Mouse (Mus musculus) heart, embryonic 11.5 days (tissue): Measurements from ENCODE around the gene Pamr1. TPM values are rescaled to one million over a fixed set of nuclear protein-coding genes. Genes with fewer than 3 reads are reported as not detected.

Experiments used
- ATAC-seq: fragments of 200-750 bp; cut with Nextera tagmentation; replicated peaks from 2 replicates; pipeline ENCODE4 v1.8.0; 2017; ENCODE audit warnings: moderate library complexity; ENCODE audit not compliant: insufficient number of reproducible peaks, low FRiP score, low TSS enrichment
- H3K27ac ChIP-seq: fragments of 300-500 bp; sonication (generic); 2 replicates; pipeline ENCODE4 v1.5.1; 2014; ENCODE audit warnings: mild to moderate bottlenecking, low read depth, low read length
- H3K27me3 ChIP-seq: fragments of 300-500 bp; sonication (generic); 2 replicates; pipeline ENCODE4 v1.6.1; 2014; ENCODE audit warnings: mild to moderate bottlenecking, low read length, mixed read lengths; ENCODE audit not compliant: control insufficient read depth, insufficient read depth
- H3K36me3 ChIP-seq: fragments of 300-500 bp; sonication (generic); 2 replicates; pipeline ENCODE4 v1.6.1; 2014; ENCODE audit warnings: mild to moderate bottlenecking, low read length, moderate library complexity, mixed read lengths; ENCODE audit not compliant: control insufficient read depth, insufficient read depth
- H3K4me1 ChIP-seq: fragments of 300-500 bp; sonication (generic); 2 replicates; pipeline ENCODE4 v1.6.1; 2014; ENCODE audit warnings: low read length; ENCODE audit not compliant: control insufficient read depth, insufficient read depth
- H3K4me2 ChIP-seq: fragments of 300-500 bp; sonication (generic); 2 replicates; pipeline ENCODE4 v1.6.1; 2014; ENCODE audit warnings: mild to moderate bottlenecking, moderate library complexity
- H3K4me3 ChIP-seq: fragments of 300-500 bp; sonication (generic); 2 replicates; pipeline ENCODE4 v1.5.1; 2014; ENCODE audit warnings: low read depth, low read length
- H3K9ac ChIP-seq: fragments of 300-500 bp; sonication (generic); 2 replicates; pipeline ENCODE4 v1.6.1; 2014; ENCODE audit warnings: mild to moderate bottlenecking, low read depth, low read length, moderate library complexity
- H3K9me3 ChIP-seq: fragments of 300-500 bp; sonication (generic); replicated peaks from 2 replicates; pipeline ENCODE4 v1.6.1; 2016; ENCODE audit warnings: low read length; ENCODE audit not compliant: control insufficient read depth
- WGBS: fragments of 180-500 bp; shearing (Covaris S2); extraction: QIAGEN DNeasy Blood & Tissue Kit; methylation state at CpG from one replicate; pipeline ENCODE4 v1.1.7; 2014; ENCODE audit not compliant: insufficient replicate concordance; 5-methylcytosine and 5-hydroxymethylcytosine counted together
- polyA plus RNA-seq: library from polyadenylated mRNA; unstranded; fragments of >200 nt; fragmentation: Nextera tagmentation; extraction: Ambion mirVana; gene quantifications from 2 replicates; pipeline ENCODE4 v1.2.1, GENCODE M21; 2014

Gene Pamr1
- polyA plus RNA-seq, 1 experiment from 2014 or later = 1.4 TPM

GRCm38 (mm10) chr2:102579248-102579647 lies 29.4 kb downstream of the Pamr1 start:
- WGBS = 78% methylated on average over 4 of the region's 4 CpGs
- no peak overlapping the region for H3K9ac ChIP-seq
- H3K27ac ChIP-seq = no peak overlapping the region
- no peak for ATAC-seq
- H3K27me3 ChIP-seq = no peaks in the 10 kb centered on the region
- H3K4me2 ChIP-seq = no peak overlapping the region
- H3K4me3 ChIP-seq = no peak overlapping the region
- no peaks in the 10 kb centered on the region for H3K36me3 ChIP-seq
- no peaks in the 10 kb centered on the region for H3K4me1 ChIP-seq
- H3K9me3 ChIP-seq = no peaks in the 10 kb centered on the region

DNA sequence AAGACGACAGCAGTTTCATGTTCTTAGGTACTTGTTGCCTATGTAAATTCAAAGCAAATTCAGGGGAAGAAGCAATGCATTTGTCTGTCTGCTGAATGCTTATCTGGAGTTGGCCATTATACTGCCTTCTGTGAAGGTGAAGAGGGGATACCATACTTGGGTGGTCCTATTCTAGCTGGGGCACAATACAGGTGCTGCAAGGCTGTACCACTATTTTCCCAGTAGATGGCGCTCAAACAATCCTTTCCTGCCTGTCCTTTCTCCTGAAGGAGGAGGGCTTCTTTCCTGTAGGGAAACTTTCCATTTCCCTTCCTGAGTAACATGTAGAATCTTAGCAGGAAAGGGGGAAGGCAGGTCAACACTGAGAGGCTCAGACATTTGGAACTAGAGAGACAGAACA lies 40.2 kb downstream of the Pamr1 start:
- WGBS = 34% methylated on average over 2 of the region's 2 CpGs
- Histone ChIP-seq H3K9me3 (no peaks in the 10 kb centered on the region), H3K4me2 (no peak overlapping the region), H3K4me1 (no peaks in the 10 kb centered on the region), H3K9ac (no peak overlapping the region), H3K27ac (no peak overlapping the region), H3K27me3 (no peaks in the 10 kb centered on the region), H3K4me3 (no peak overlapping the region), H3K36me3 (no peaks in the 10 kb centered on the region)
- no peak for ATAC-seq

DNA sequence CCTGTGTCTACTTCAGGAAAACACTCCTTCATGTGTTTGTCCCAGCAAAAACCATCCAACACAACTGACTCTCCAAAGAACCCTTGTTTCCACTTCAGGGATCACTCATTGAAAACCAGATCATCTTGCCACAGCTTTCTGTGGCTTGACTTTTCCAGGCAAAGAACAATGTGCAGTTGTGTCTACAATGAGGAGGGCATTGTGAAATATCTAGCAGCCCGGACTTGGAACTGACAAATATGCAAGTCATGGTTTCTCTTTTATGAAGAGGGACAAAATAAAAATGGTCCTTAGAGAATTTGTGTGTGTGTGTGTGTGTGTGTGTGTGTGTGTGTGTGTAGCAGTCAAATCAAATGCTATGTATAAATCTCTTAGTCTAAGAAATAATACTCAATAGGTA lies 44.7 kb downstream of the Pamr1 start:
- ATAC-seq = no peak
- Histone ChIP-seq H3K9me3 (no peaks in the 10 kb centered on the region), H3K27ac (no peak overlapping the region), H3K4me3 (no peak overlapping the region), H3K36me3 (no peaks in the 10 kb centered on the region), H3K4me2 (no peak overlapping the region), H3K9ac (no peak overlapping the region), H3K4me1 (0 out of 2 replicates have a peak, but pooled peaks cover 4% of the 10 kb centered on the region), H3K27me3 (no peaks in the 10 kb centered on the region)
- 75% methylated on average over 1 of the region's 1 CpGs for WGBS

GRCm38 (mm10) chr2:102595395-102596130 lies 45.8 kb downstream of the Pamr1 start:
- Histone ChIP-seq H3K9me3 (no peaks in the 10 kb centered on the region), H3K4me1 (0 out of 2 replicates have a peak, but pooled peaks cover 7% of the 10 kb centered on the region), H3K36me3 (no peaks in the 10 kb centered on the region), H3K27ac (no peak overlapping the region), H3K4me2 (no peak overlapping the region), H3K9ac (no peak overlapping the region), H3K4me3 (no peak overlapping the region), H3K27me3 (no peaks in the 10 kb centered on the region)
- no peak for ATAC-seq
- 83% methylated on average over 10 of the region's 10 CpGs for WGBS

GRCm38 (mm10) chr2:102598911-102599721 lies 49.3 kb downstream of the Pamr1 start:
- Histone ChIP-seq H3K4me2 (peak overlapping the region; percentile 45), H3K9me3 (no peaks in the 10 kb centered on the region), H3K9ac (no peak overlapping the region), H3K4me3 (no peak overlapping the region), H3K4me1 (0 out of 2 replicates have a peak, but pooled peaks cover 7% of the 10 kb centered on the region), H3K36me3 (no peaks in the 10 kb centered on the region), H3K27me3 (no peaks in the 10 kb centered on the region), H3K27ac (no peak overlapping the region)
- no peak for ATAC-seq
- 28% methylated on average over 2 of the region's 2 CpGs for WGBS

- no peak overlapping the region for H3K9ac ChIP-seq
- H3K4me2 ChIP-seq = no peak overlapping the region
- 74% methylated on average over 4 of the region's 4 CpGs for WGBS
- no peaks in the 10 kb centered on the region for H3K36me3 ChIP-seq
- H3K27ac ChIP-seq = no peak overlapping the region
- ATAC-seq = no peak
- H3K27me3 ChIP-seq = no peaks in the 10 kb centered on the region
- H3K4me1 ChIP-seq = 0 out of 2 replicates have a peak, but pooled peaks cover 7% of the 10 kb centered on the region
- H3K9me3 ChIP-seq = no peaks in the 10 kb centered on the region
- no peak overlapping the region for H3K4me3 ChIP-seq
Observed at GRCm38 (mm10) chr2:102600516-102600915, 50.7 kb downstream of the Pamr1 start.

GRCm38 (mm10) chr2:102610485-102610884 lies 60.7 kb downstream of the Pamr1 start:
- H3K27ac ChIP-seq = no peak overlapping the region
- no peak for ATAC-seq
- H3K27me3 ChIP-seq = no peaks in the 10 kb centered on the region
- no peaks in the 10 kb centered on the region for H3K4me1 ChIP-seq
- WGBS = 86% methylated on average over 4 of the region's 4 CpGs
- no peak overlapping the region for H3K9ac ChIP-seq
- no peaks in the 10 kb centered on the region for H3K9me3 ChIP-seq
- no peak overlapping the region for H3K4me2 ChIP-seq
- H3K4me3 ChIP-seq = no peak overlapping the region
- no peaks in the 10 kb centered on the region for H3K36me3 ChIP-seq

DNA sequence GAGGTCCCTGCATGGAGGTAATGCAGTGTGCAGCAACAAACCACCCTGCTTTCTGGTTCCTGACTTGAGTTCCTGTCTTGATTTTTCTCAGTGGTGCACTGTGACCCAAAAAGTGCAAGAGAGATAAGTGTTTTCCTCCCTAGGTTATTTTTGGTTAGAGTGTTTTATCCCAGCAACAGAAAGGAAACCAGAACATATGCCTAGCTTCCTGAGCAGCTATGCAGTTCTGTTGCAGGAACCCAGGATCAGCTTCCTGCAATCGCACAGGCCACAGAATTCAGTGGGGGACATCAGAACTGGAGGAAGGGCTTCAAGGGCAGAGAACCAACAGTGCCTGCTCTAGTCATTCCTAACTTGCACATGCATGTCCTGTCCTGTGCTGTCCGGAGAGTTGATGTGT lies 66.8 kb downstream of the Pamr1 start:
- Histone ChIP-seq H3K9me3 (no peaks in the 10 kb centered on the region), H3K4me3 (no peak overlapping the region), H3K4me1 (no peaks in the 10 kb centered on the region), H3K27me3 (no peaks in the 10 kb centered on the region), H3K4me2 (no peak overlapping the region), H3K9ac (no peak overlapping the region), H3K36me3 (no peaks in the 10 kb centered on the region), H3K27ac (no peak overlapping the region)
- 57% methylated on average over 2 of the region's 2 CpGs for WGBS
- ATAC-seq = no peak
